Mouse (Mus musculus): Measurements from ENCODE around the gene Lyl1.
A peak's percentile ranks its signal among the peaks of the same experiment; 100 is the strongest.

DNA sequence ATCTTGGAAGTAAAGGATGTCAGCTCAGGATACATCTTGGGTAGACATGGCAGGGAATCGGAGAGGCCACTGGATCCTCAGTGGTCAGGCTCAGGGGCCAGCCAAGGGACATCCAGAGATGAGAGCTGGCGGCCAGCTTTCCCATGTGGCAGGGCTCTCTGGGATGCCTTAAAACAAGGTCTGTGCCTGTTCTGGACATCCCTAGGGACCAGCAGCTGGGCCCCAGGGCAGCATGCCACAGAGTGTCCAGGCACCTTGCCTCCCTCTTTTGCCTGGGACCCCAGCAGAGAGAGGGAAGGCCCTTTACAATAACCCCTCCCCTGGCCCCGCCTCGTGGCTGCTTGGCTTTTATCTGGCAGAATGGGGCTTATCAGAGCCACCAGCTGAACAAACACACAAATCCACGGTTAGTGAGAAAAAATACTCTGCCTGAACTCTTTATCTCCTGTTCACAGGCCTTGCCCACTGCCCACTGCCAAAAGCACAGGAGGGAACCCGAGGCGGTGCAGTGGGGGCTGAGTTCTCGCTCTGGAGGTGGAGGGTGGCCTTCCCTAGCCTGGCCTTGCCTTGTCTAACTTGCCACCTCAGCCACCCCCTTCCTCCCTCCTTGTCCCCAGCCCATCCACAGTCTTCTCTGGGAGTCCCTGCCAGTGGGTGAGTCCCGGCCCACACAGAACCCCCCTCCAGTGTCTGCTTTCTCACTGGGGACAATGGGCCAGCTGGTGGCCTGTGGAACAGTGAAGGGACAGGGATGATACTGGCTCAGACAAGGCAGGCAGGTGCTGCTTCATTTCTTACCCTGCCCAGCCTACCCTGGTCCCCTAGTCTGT lies 29.5 kb downstream of the Lyl1 start:
- TF ChIP-seq CTCF (IDR thresholded peaks at IDR 0.05; ENCODE audit: low read depth, low read length) (no peak), TAL1 (conservative IDR thresholded peaks at IDR 0.05; ENCODE audit: low read depth, low read length) (peak; percentile 99), POLR2AphosphoS5 (IDR thresholded peaks at IDR 0.05; ENCODE audit: insufficient replicate concordance, low read depth, low read length) (no peak)
